In genomic region chr15:78570170-78570569, GRCm38 (mm10) we compare ENCODE assay signal across 25 mouse cellular contexts. TPM values are rescaled to one million over a fixed set of nuclear protein-coding genes. Genes with fewer than 3 reads are reported as not detected.
DNase-seq lines count a peak whose midpoint lies in the region; ATAC-seq and TF ChIP-seq lines count a peak whose summit lies in the region.
"Had no signal": no experiment of that assay in that cellular context is flagged by ENCODE, and none has a peak within 500 bp of the region (broad histone marks: within the 10 kb centered on the region; RNA-seq: fewer than 3 reads in every experiment).

No protein-coding gene starts in this region.

- H3K4me2 ChIP-seq in liver, embryonic 13.5 days: no peak overlapping the region
- no peak overlapping the region for H3K4me2 ChIP-seq in liver, embryonic 11.5 days
- H3K4me2 ChIP-seq: hindbrain, embryonic 12.5 days; kidney, embryonic 15.5 days; lung, embryonic 15.5 days; midbrain, embryonic 15.5 days; neural tube, embryonic 13.5 days had no signal

- no peaks in the 10 kb centered on the region for H3K9me3 ChIP-seq in liver, embryonic 13.5 days (replicated peaks)
- H3K9me3 ChIP-seq in liver, embryonic 11.5 days (ENCODE audit: control insufficient read depth, low read length): no peaks in the 10 kb centered on the region
- no peaks in the 10 kb centered on the region for H3K9me3 ChIP-seq in embryonic facial prominence, embryonic 10.5 days
- H3K9me3 ChIP-seq: hindbrain, embryonic 12.5 days; kidney, embryonic 15.5 days; lung, embryonic 15.5 days; midbrain, embryonic 15.5 days; neural tube, embryonic 13.5 days had no signal

- no peak for TF ChIP-seq POLR2A in bone marrow, adult 2 months (IDR thresholded peaks at IDR 0.05; ENCODE audit: borderline replicate concordance, control insufficient read depth, low read depth, low read length)

- no peak overlapping the region for H3K4me3 ChIP-seq in liver, embryonic 13.5 days (replicated peaks)
- no peak overlapping the region for H3K4me3 ChIP-seq in liver, embryonic 11.5 days (ENCODE audit: low read depth, low read length)
- H3K4me3 ChIP-seq in bone marrow, adult 2 months (replicated peaks; ENCODE audit: control insufficient read depth, low read depth, low read length): peak overlapping the region; percentile 2
- H3K4me3 ChIP-seq in embryonic facial prominence, embryonic 10.5 days: no peak overlapping the region
- H3K4me3 ChIP-seq: hindbrain, embryonic 12.5 days; kidney, embryonic 15.5 days; lung, embryonic 15.5 days; midbrain, embryonic 15.5 days; neural tube, embryonic 13.5 days had no signal

- no peak for ATAC-seq in liver, embryonic 13.5 days (ENCODE audit: low read depth)
- no peak for ATAC-seq in liver, embryonic 11.5 days (replicated peaks; ENCODE audit: low FRiP score)
- ATAC-seq: forebrain, postnatal 0 days; midbrain, embryonic 15.5 days had no signal

- no peaks in the 10 kb centered on the region for H3K27me3 ChIP-seq in liver, embryonic 13.5 days
- H3K27me3 ChIP-seq in liver, embryonic 11.5 days (replicated peaks; ENCODE audit: control insufficient read depth, insufficient read depth, low read length): no peaks in the 10 kb centered on the region
- H3K27me3 ChIP-seq in embryonic facial prominence, embryonic 10.5 days (replicated peaks; ENCODE audit: low read depth, poor library complexity, severe bottlenecking): no peaks in the 10 kb centered on the region
- H3K27me3 ChIP-seq: kidney, embryonic 15.5 days; lung, embryonic 15.5 days; midbrain, embryonic 15.5 days; neural tube, embryonic 13.5 days had no signal

- peak overlapping the region; percentile 55 for H3K27ac ChIP-seq in liver, embryonic 13.5 days
- no peak overlapping the region for H3K27ac ChIP-seq in liver, embryonic 11.5 days (ENCODE audit: low read depth, low read length)
- H3K27ac ChIP-seq in bone marrow, adult 2 months (ENCODE audit: control insufficient read depth, insufficient read depth, low read depth, low read length, poor library complexity): no peak overlapping the region
- no peak overlapping the region for H3K27ac ChIP-seq in embryonic facial prominence, embryonic 10.5 days (replicated peaks)
- H3K27ac ChIP-seq: hindbrain, embryonic 12.5 days; kidney, embryonic 15.5 days; lung, embryonic 15.5 days; midbrain, embryonic 15.5 days; neural tube, embryonic 13.5 days had no signal

- no peak overlapping the region for H3K9ac ChIP-seq in liver, embryonic 13.5 days
- H3K9ac ChIP-seq in liver, embryonic 11.5 days (ENCODE audit: low read depth, low read length): no peak overlapping the region
- H3K9ac ChIP-seq: forebrain, postnatal 0 days; hindbrain, embryonic 12.5 days; kidney, embryonic 15.5 days; lung, embryonic 15.5 days; midbrain, embryonic 15.5 days; neural tube, embryonic 13.5 days had no signal

- no peak for TF ChIP-seq CTCF in bone marrow, adult 2 months (IDR thresholded peaks at IDR 0.05; ENCODE audit: control insufficient read depth, insufficient read depth, low read length)

- peaks cover 81% of the 10 kb centered on the region for H3K4me1 ChIP-seq in liver, embryonic 13.5 days (replicated peaks)
- peaks cover 37% of the 10 kb centered on the region for H3K4me1 ChIP-seq in liver, embryonic 11.5 days (replicated peaks; ENCODE audit: control insufficient read depth, insufficient read depth, low read length)
- peaks cover 19% of the 10 kb centered on the region for H3K4me1 ChIP-seq in bone marrow, adult 2 months (ENCODE audit: control insufficient read depth, insufficient read depth, low read length)
- peaks cover 5% of the 10 kb centered on the region; the same call in 1 of the 2 replicates for H3K4me1 ChIP-seq in embryonic facial prominence, embryonic 10.5 days
- H3K4me1 ChIP-seq: hindbrain, embryonic 12.5 days; lung, embryonic 15.5 days; midbrain, embryonic 15.5 days; neural tube, embryonic 13.5 days had no signal

- 74% methylated on average over 5 of the region's 5 CpGs for WGBS in liver, embryonic 13.5 days (ENCODE audit: insufficient replicate concordance)
- WGBS in liver, embryonic 11.5 days: 86% methylated on average over 5 of the region's 5 CpGs
- WGBS in bone marrow, adult 2 months: 80% methylated on average over 5 of the region's 5 CpGs
- WGBS in embryonic facial prominence, embryonic 10.5 days: 91% methylated on average over 5 of the region's 5 CpGs

- no peak for DNase-seq in liver, embryonic 13.5 days
- no peak for DNase-seq in liver, embryonic 11.5 days (ENCODE audit: low spot score)
- DNase-seq in thymus, postnatal 0 days (ENCODE audit: low spot score): peak; percentile 67
- no peak for DNase-seq in embryonic facial prominence, embryonic 10.5 days (ENCODE audit: low spot score)
- no peak for DNase-seq in layer of hippocampus, adult 11-12 months (ENCODE audit: low spot score)
- DNase-seq in MN1 (ENCODE audit: low spot score): no peak
- DNase-seq: adrenal gland, postnatal 14 days; cerebellum, adult 9-11 months; forebrain, postnatal 0 days; gastrocnemius, postnatal 14 days; heart, adult 18-20 months; kidney, adult 11 months; kidney, postnatal 4 days; layer of hippocampus, adult 9-11 months; lung, postnatal 36 days; right cerebral cortex, postnatal 4 days had no signal

- peaks cover 24% of the 10 kb centered on the region for H3K36me3 ChIP-seq in liver, embryonic 13.5 days
- H3K36me3 ChIP-seq in liver, embryonic 11.5 days (ENCODE audit: control insufficient read depth, insufficient read depth, low read length): no peaks in the 10 kb centered on the region; the same call in 1 of the 2 replicates
- H3K36me3 ChIP-seq in embryonic facial prominence, embryonic 10.5 days (replicated peaks): no peaks in the 10 kb centered on the region
- H3K36me3 ChIP-seq: hindbrain, embryonic 12.5 days; kidney, embryonic 15.5 days; lung, embryonic 15.5 days; midbrain, embryonic 15.5 days; neural tube, embryonic 13.5 days had no signal

RNA-seq across cellular contexts. Expression of gene Rac2, which starts 2.4 kb away (rescaled TPM):
- polyA plus RNA-seq in liver, embryonic 13.5 days (2015; fragmentation: Nextera tagmentation; extraction: Ambion mirVana): 75.2 and 81.2 TPM in 2 replicates
- polyA plus RNA-seq in liver, embryonic 11.5 days (2014; fragmentation: Nextera tagmentation; extraction: Ambion mirVana): 124 and 126 TPM in 2 replicates
- 94.5 and 156 TPM in 2 replicates for polyA plus RNA-seq in bone marrow, adult 2 months (2011; ENCODE audit: insufficient read depth, insufficient read length, low replicate concordance, missing spikeins)
- 662 and 779 TPM in 2 replicates for polyA plus RNA-seq in thymus, postnatal 0 days (2015; fragmentation: Nextera tagmentation; extraction: Ambion mirVana)
- 5.0 and 7.7 TPM in 2 replicates for polyA plus RNA-seq in embryonic facial prominence, embryonic 10.5 days (2016; fragmentation: Nextera tagmentation; extraction: Ambion mirVana)

RNA-seq across cellular contexts. Expression of gene Sstr3, which starts 25.7 kb away (rescaled TPM):
- not detected in 2 replicates for polyA plus RNA-seq in liver, embryonic 13.5 days (2015; fragmentation: Nextera tagmentation; extraction: Ambion mirVana)
- polyA plus RNA-seq in liver, embryonic 11.5 days (2014; fragmentation: Nextera tagmentation; extraction: Ambion mirVana): not detected in 2 replicates
- polyA plus RNA-seq in bone marrow, adult 2 months (2011; ENCODE audit: insufficient read depth, insufficient read length, low replicate concordance, missing spikeins): not detected in 2 replicates
- polyA plus RNA-seq in thymus, postnatal 0 days (2015; fragmentation: Nextera tagmentation; extraction: Ambion mirVana): 0.03 and 0.05 TPM in 2 replicates
- polyA plus RNA-seq in embryonic facial prominence, embryonic 10.5 days (2016; fragmentation: Nextera tagmentation; extraction: Ambion mirVana): not detected in 2 replicates
- polyA plus RNA-seq: embryonic facial prominence, embryonic 11.5 days; forebrain, embryonic 11.5 days; heart, embryonic 14.5 days; lung, embryonic 15.5 days had no signal

RNA-seq across cellular contexts. Expression of gene Cyth4, which starts 26.7 kb away (rescaled TPM):
- polyA plus RNA-seq in liver, embryonic 13.5 days (2015; fragmentation: Nextera tagmentation; extraction: Ambion mirVana): 11.9 and 12.5 TPM in 2 replicates
- polyA plus RNA-seq in liver, embryonic 11.5 days (2014; fragmentation: Nextera tagmentation; extraction: Ambion mirVana): 7.8 and 9.5 TPM in 2 replicates
- polyA plus RNA-seq in bone marrow, adult 2 months (2011; ENCODE audit: insufficient read depth, insufficient read length, low replicate concordance, missing spikeins): 49.8 and 105 TPM in 2 replicates
- polyA plus RNA-seq in thymus, postnatal 0 days (2015; fragmentation: Nextera tagmentation; extraction: Ambion mirVana): 23.0 and 23.7 TPM in 2 replicates
- 3.8 and 5.8 TPM in 2 replicates for polyA plus RNA-seq in embryonic facial prominence, embryonic 10.5 days (2016; fragmentation: Nextera tagmentation; extraction: Ambion mirVana)

RNA-seq across cellular contexts. Expression of gene C1qtnf6, which starts 39.0 kb away (rescaled TPM):
- 3.6 and 4.5 TPM in 2 replicates for polyA plus RNA-seq in liver, embryonic 13.5 days (2015; fragmentation: Nextera tagmentation; extraction: Ambion mirVana)
- polyA plus RNA-seq in liver, embryonic 11.5 days (2014; fragmentation: Nextera tagmentation; extraction: Ambion mirVana): 11.4 and 14.0 TPM in 2 replicates
- polyA plus RNA-seq in bone marrow, adult 2 months (2011; ENCODE audit: insufficient read depth, insufficient read length, low replicate concordance, missing spikeins): 2.4 and 2.7 TPM in 2 replicates
- polyA plus RNA-seq in thymus, postnatal 0 days (2015; fragmentation: Nextera tagmentation; extraction: Ambion mirVana): 6.5 and 9.1 TPM in 2 replicates
- 9.6 and 10.4 TPM in 2 replicates for polyA plus RNA-seq in embryonic facial prominence, embryonic 10.5 days (2016; fragmentation: Nextera tagmentation; extraction: Ambion mirVana)
